Mouse (Mus musculus) colon, adult 2 months (tissue): ENCODE data around the gene Olfr317. TPM values are rescaled to one million over a fixed set of nuclear protein-coding genes. Genes with fewer than 3 reads are reported as not detected.

Experiments used
- polyA plus RNA-seq: library from polyadenylated mRNA; depleted of rRNA; stranded (reverse); fragments of >200 nt; gene quantifications from 2 replicates; pipeline ENCODE4 v1.2.3, GENCODE M21; 2012; rRNA removed

Olfr317 gene
- not detected in 2 replicates for polyA plus RNA-seq

DNA sequence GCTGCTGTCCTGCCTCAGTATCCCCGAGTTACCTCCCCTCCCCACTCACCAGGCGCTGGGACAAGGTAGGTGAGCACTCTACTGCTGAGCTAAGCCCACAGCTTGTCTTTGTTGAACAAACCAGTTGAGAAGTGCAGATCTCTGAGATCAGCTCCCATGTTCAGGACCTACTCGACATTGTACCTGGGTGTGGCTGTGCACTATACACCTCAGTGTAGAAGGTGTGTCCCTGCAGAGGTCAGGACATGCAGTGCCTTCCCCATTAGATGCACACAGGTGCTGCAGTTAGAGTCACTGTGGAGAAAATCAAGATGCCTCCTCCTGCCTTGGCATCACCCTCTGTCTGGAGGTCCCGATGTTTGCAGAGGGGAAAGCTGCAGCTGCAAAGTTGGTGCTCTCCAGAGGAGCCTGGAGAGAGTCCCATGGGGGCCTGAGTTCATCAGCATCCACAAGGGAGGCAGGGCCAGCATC lies at the start of gene Olfr317:
Gene Olfr317, minus strand, starts transcription at position 421 of the 471 bp plus-strand sequence.

DNA sequence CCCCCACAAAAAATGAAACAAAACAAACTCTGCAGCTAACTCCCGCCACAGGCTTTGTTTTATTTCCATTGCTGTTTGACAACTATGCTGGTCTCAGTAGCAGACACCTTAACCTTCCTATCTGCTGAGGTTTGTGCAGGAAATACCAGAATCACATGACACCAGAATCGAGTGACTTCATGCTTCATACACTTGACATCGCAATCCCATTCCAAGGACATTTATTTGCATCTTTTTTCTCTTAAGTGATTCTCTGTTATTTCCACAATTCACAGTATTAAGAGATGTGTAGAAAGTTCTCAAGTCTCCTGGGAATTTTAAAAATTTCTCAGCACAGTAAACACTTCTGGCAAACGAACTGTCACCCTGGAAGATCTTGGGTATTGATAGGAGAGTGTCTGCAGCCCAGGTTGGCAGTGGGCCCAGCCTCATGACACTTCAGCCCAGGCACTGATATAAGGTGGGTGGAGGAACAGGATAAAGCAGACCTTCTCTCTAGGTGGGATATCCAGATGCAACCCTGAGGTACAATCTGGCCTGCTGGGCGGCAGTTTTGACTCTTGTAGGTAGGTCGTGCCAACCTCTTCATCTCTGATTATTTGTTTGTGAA lies 43.6 kb upstream of the Olfr317 start, which contains the start of gene Olfr314:
Gene Olfr314, plus strand, starts transcription at position 473 of the 610 bp plus-strand sequence.

DNA sequence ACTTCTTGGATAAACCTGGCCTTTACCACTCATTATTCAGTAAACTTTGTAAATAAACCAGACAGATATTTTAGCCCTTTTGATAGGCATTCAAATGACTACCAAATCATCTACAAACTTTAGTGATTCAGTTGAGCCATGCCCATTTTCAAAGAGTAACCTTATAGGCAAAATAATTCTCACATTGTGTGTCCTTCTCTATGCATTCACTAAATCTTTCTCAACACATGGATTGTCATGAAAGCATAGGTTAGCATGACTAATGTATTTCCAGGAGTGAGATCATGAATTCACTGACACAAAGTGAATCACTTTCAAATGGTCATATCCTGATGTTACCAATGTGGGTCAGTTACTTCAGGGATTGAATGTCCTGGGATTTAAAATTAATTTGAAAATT lies 33.9 kb upstream of the Olfr317 start, which contains the start of gene Olfr315:
Gene Olfr315, plus strand, starts transcription at position 301 of the 400 bp plus-strand sequence.

DNA sequence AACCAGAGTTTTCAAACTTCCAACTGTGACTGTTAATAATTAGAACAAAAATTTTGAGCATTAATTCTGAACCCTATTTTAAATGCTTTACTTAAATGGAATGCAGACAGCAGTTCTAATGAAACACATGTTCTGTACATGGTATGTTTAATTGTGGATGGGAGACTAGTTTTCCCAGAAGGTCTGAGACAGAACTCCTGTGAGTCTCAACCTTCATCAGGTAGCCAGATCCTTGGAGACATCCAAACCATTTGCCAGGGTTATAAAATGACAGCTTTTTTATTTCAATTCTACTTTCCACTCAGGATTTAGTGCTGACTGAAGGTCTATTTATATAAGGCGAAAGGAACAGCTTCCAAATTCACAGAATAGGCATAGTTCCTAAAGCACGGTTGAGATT lies 13.4 kb upstream of the Olfr317 start, which contains the start of gene Olfr316:
Gene Olfr316, plus strand, starts transcription at position 301 of the 400 bp plus-strand sequence.

DNA sequence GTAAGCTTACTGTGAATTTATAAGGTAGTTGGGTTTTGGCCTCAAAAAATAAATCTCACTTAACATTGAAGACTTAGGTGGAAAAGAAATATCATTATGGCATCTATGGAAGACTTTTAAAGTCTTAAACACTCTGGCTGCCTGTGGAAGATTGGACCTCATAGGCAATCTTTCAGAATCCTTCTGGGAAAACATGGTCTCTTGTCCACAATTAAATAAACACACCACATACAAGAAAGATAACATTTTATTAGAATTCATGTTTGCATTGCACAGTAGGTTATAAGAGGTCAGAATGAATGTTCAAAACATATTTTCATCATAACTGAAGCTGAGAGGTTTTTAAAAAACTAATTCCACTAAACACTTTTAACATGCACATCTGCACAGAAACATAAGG lies 15.1 kb downstream of the Olfr317 start, which contains the start of gene Olfr318:
Gene Olfr318, minus strand, starts transcription at position 101 of the 400 bp plus-strand sequence.

DNA sequence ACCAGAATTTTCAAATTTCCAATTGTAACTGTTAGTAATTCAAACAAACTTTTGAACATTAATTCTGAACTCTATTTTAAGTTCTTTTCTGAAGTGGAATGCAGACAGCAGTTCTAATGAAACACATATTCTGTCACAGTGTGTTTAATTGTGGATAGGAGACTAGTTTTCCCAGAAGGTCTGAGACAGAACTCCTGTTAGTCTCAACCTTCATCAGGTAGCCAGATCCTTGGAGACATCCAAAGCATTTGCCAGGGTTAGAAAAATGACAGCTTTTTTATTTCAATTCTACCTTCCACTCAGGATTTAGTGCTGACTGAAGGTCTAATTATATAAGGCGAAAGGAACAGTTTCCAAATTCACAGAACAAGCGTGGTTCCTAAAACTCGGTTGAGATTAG lies 40.1 kb downstream of the Olfr317 start, which contains the start of gene Olfr319:
Gene Olfr319, plus strand, starts transcription at position 301 of the 400 bp plus-strand sequence.

Other genes with a start within 250 kb of the Olfr317 start
- gene Olfr332, start 246.7 kb downstream of the Olfr317 start, polyA plus RNA-seq = not detected in 2 replicates
- gene Olfr331, start 236.6 kb downstream of the Olfr317 start, polyA plus RNA-seq = not detected in 2 replicates
- not detected in 2 replicates for gene Olfr330, start 204.4 kb downstream of the Olfr317 start, polyA plus RNA-seq
- not detected in 2 replicates for gene Olfr329-ps, start 192.8 kb downstream of the Olfr317 start, polyA plus RNA-seq
- gene Olfr328, start 183.6 kb downstream of the Olfr317 start, polyA plus RNA-seq = not detected in 2 replicates
- gene Olfr224, start 168.7 kb downstream of the Olfr317 start, polyA plus RNA-seq = not detected in 2 replicates
- gene Olfr325, start 161.5 kb downstream of the Olfr317 start, polyA plus RNA-seq = not detected in 2 replicates
- gene Olfr324, start 144.1 kb downstream of the Olfr317 start, polyA plus RNA-seq = not detected in 2 replicates
- gene 2210407C18Rik, start 123.1 kb downstream of the Olfr317 start, polyA plus RNA-seq = 7.3 and 7.4 TPM in 2 replicates
- gene Olfr323, start 108.7 kb downstream of the Olfr317 start, polyA plus RNA-seq = not detected in 2 replicates
- not detected in 2 replicates for gene Trim58, start 98.7 kb downstream of the Olfr317 start, polyA plus RNA-seq
- not detected in 2 replicates for gene Olfr322, start 80.4 kb downstream of the Olfr317 start, polyA plus RNA-seq
- gene Olfr320, start 58.1 kb downstream of the Olfr317 start, polyA plus RNA-seq = not detected in 2 replicates
- not detected in 2 replicates for gene Olfr319, start 40.0 kb downstream of the Olfr317 start, polyA plus RNA-seq
- not detected in 2 replicates for gene Olfr318, start 15.2 kb downstream of the Olfr317 start, polyA plus RNA-seq
- not detected in 2 replicates for gene Olfr316, start 13.5 kb upstream of the Olfr317 start, polyA plus RNA-seq
- not detected in 2 replicates for gene Olfr315, start 34.0 kb upstream of the Olfr317 start, polyA plus RNA-seq
- not detected in 2 replicates for gene Olfr314, start 43.7 kb upstream of the Olfr317 start, polyA plus RNA-seq
- gene Fam183b, start 62.7 kb upstream of the Olfr317 start, polyA plus RNA-seq = 0.59 TPM in 1 of 2 replicates, not detected in the other
- not detected in 2 replicates for gene Olfr313, start 75.8 kb upstream of the Olfr317 start, polyA plus RNA-seq
- gene Olfr312, start 90.0 kb upstream of the Olfr317 start, polyA plus RNA-seq = not detected in 2 replicates
- not detected in 2 replicates for gene Olfr311, start 100.0 kb upstream of the Olfr317 start, polyA plus RNA-seq
- 1.5 and 1.7 TPM in 2 replicates for gene Gm12258, start 107.9 kb upstream of the Olfr317 start, polyA plus RNA-seq
- 1.4 and 2.9 TPM in 2 replicates for gene 2810021J22Rik, start 128.0 kb upstream of the Olfr317 start, polyA plus RNA-seq
- 0.48 and 0.78 TPM in 2 replicates for gene Zfp39, start 165.0 kb upstream of the Olfr317 start, polyA plus RNA-seq
- not detected in 2 replicates for gene Btnl10, start 178.7 kb upstream of the Olfr317 start, polyA plus RNA-seq
- gene Rnf187, start 199.7 kb upstream of the Olfr317 start, polyA plus RNA-seq = 191 and 200 TPM in 2 replicates
- gene Hist3h2ba, start 209.7 kb upstream of the Olfr317 start, polyA plus RNA-seq = 4.6 and 8.8 TPM in 2 replicates
- 18.4 and 25.8 TPM in 2 replicates for gene Hist3h2a, start 215.5 kb upstream of the Olfr317 start, polyA plus RNA-seq
- gene Trim17, start 215.5 kb upstream of the Olfr317 start, polyA plus RNA-seq = 0.22 and 0.46 TPM in 2 replicates
- gene Trim11, start 238.9 kb upstream of the Olfr317 start, polyA plus RNA-seq = 39.6 and 41.5 TPM in 2 replicates